Mouse (Mus musculus) bone marrow macrophage, adult 2 months (primary cell): Measurements from ENCODE around the gene Esrrg. TPM values are rescaled to one million over a fixed set of nuclear protein-coding genes. Genes with fewer than 3 reads are reported as not detected.

Source experiments
- H3K27ac ChIP-seq: 2 replicates; pipeline ENCODE4 v1.5.1; 2012; ENCODE audit warnings: low read depth, low read length; ENCODE audit not compliant: insufficient read depth
- H3K4me1 ChIP-seq: 2 replicates; pipeline ENCODE4 v1.6.1; 2012; ENCODE audit warnings: low read length; ENCODE audit not compliant: control insufficient read depth, insufficient read depth
- H3K4me3 ChIP-seq: 2 replicates; pipeline ENCODE4 v1.5.1; 2012; ENCODE audit warnings: mild to moderate bottlenecking, low read length, moderate library complexity; ENCODE audit not compliant: insufficient read depth
- CTCF ChIP-seq: IDR thresholded peaks from 2 replicates; pipeline ENCODE4 v1.5.1; 2012; ENCODE audit warnings: low read depth, mild to moderate bottlenecking, low read length, moderate library complexity
- POLR2A ChIP-seq: IDR thresholded peaks from 2 replicates; pipeline ENCODE4 v1.6.1; 2012; ENCODE audit warnings: mild to moderate bottlenecking, low read depth, low read length, borderline replicate concordance
- polyA plus RNA-seq: library from polyadenylated mRNA; stranded (reverse); fragments of >200 nt; gene quantifications from 2 replicates; pipeline ENCODE4 v1.2.4, GENCODE M21; 2012; ENCODE audit not compliant: missing spikeins, insufficient read depth, insufficient read length

Esrrg gene
- polyA plus RNA-seq, 1 experiment: not detected

DNA sequence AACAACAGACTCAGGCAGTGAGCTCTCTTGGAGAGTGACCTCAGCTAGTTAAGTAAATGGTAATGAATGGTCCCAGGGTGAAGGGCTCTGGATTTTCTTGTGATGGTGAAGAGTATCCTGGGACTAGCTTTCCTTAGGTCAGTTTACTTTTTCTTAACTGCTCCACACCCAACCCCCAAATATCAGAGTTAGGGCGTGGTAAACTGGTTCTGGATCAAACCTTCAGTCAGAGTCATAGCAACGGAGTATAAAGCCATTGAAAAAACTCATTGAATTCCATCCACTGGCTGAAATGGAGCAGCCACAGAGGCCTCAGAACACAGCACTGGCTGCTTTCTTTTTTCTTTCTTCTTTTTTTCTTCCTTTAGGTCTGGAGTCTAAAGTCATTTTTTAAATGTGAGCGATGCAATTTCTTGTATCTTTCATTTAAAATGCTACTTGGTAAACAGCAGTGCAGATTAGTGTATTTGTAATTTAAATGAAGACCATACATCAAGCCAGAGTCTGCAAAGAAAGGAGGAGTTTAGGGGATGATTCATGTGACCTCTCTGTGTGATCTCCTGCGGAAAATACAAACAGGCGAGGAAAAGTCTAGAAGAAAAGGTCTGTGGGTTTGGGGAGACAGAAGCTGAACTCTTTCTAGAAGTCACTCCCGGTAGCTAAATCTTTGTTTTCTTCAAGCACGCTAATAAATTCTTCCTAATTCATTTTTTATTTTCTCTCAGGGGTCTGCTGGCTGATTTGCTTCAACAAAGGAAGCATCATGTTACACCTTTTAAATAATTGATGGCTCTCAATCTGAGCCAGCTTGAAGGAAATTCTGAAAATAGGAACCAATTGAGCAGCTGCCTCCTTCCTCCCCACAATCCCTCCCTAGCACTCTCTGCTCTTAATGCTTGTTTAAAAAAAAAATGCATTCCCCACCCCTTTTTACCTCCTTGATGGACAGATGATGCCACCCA, 178.7 kb downstream of the Esrrg start:
- Histone ChIP-seq H3K4me1 (no peaks in the 10 kb centered on the region), H3K27ac (no peak overlapping the region), H3K4me3 (no peak overlapping the region)
- TF ChIP-seq CTCF: no peak
- TF ChIP-seq POLR2A: no peak

DNA sequence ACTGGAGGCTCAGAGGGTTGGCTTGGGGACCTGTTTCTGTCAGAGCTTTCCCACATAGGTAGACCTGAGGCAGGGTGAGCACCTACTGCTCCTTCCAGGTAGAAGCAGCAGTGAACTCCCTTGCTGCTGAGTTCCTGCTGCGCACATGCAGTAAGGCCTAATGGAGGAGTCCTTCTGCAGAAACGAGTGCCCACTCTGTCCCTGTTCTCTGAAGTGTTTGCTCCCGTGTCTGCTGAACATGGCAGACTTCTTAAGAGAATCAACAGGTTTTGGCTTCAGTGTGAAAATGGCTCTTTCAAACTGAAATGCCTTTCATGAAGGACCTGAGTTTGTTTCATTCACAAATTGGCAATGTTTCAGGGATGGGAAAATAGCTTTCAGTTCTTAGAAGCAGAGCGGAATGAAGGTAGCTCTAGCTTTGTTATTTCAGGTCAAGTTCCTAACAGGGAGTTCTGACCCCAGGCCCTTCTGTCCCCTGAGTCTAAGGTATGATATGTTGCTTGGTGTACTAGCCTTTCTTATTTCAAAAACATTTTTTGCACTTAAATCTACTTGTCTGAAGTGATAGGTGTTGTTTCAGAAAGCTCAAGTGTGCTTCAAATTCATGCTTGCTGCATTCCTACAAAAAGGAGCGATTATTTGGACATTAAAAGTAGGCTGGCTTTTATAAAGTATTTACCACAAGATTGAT, 185.8 kb downstream of the Esrrg start:
- Histone ChIP-seq H3K27ac (no peak overlapping the region), H3K4me1 (no peaks in the 10 kb centered on the region), H3K4me3 (no peak overlapping the region)
- TF ChIP-seq POLR2A (no peak), CTCF (no peak)

DNA sequence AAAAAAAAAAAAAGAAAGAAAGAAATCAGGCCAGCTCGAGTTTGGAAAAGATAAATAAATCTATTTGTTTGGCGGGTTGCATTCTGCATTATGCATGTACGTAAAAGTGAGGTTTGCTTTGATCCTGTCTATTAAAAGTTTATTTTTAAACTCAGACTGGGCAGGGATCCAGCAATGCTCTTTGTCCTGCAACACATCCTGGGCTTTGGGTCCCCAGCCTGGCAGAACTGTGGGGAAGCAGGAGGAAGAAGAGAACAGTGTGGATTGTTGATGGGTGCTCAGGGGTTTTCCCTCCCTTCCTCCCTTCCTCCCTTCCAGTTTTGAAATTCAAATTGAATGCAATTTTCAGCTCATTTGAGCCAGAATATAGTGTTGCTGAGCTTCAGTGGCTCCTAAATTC, 187.0 kb downstream of the Esrrg start:
- TF ChIP-seq CTCF: no peak
- TF ChIP-seq POLR2A: no peak
- H3K4me3 ChIP-seq: no peak overlapping the region

DNA sequence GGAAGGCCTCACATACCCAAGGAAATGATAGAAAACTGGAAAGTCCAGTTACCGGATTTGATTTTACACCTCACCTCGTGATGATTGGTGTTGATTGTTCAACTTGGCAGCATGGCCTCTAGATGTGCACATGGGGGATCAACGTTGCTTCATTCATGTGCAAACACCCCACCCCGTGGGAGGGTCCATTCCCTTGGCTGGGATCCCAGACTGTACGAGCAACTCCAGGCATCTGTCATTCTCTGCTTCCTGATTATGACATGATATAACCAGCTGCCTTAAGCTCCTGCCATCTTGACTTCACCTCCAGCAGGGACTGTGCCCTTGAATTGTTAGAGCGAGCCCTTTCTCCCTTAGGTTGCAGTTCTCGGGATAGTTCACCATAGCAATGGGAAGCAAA, 190.7 kb downstream of the Esrrg start:
- no peak overlapping the region for H3K4me3 ChIP-seq
- H3K4me1 ChIP-seq: no peaks in the 10 kb centered on the region
- TF ChIP-seq CTCF: no peak
- TF ChIP-seq POLR2A: no peak
- H3K27ac ChIP-seq: no peak overlapping the region

More for the DNA sequence above, 187.0 kb downstream of the Esrrg start:
- Histone ChIP-seq H3K27ac (no peak overlapping the region), H3K4me1 (no peaks in the 10 kb centered on the region)

DNA sequence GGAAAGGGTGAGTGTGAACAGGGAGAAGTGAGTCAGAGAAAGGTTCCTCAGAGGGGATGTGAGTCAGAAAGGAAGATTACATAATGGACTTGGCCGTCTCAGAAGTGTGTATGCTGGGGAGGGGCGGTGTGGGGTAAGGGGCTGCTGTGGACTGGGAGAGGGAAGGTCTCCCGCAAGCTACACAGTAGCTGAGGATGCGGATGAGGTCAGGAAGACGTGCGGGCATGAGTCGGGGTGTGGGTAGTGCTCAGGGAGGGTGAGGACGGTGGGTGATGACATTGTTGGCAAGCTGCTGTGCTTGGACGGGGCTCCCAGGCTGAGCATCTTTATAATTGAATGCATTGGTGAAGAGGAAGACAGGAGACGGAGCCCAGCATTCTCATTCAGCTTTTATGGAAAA, 192.2 kb downstream of the Esrrg start:
- Histone ChIP-seq H3K4me3 (no peak overlapping the region), H3K4me1 (no peaks in the 10 kb centered on the region), H3K27ac (no peak overlapping the region)
- TF ChIP-seq POLR2A: no peak
- TF ChIP-seq CTCF: no peak

DNA sequence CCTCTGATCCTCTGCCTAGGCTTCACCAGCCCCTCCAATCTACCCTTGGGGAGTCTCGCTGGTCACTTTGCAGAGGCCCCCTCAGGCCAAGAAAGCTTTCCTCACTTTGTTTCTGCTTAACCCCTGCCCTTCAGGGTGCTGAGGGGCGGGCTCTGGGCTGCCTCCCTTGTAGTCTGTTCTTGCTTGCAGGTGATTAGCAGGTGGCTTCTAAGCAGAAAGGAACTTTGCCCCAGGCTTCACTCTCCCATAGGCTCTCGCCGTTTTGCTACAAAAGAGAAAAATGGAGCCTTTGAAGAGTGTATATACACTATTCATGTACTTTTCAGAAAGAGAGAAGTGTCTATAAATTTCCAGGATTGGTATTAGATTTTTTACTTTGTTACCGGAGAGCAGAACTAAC, 195.0 kb downstream of the Esrrg start:
- Histone ChIP-seq H3K4me3 (no peak overlapping the region), H3K27ac (no peak overlapping the region), H3K4me1 (no peaks in the 10 kb centered on the region)
- TF ChIP-seq POLR2A (no peak), CTCF (no peak)

DNA sequence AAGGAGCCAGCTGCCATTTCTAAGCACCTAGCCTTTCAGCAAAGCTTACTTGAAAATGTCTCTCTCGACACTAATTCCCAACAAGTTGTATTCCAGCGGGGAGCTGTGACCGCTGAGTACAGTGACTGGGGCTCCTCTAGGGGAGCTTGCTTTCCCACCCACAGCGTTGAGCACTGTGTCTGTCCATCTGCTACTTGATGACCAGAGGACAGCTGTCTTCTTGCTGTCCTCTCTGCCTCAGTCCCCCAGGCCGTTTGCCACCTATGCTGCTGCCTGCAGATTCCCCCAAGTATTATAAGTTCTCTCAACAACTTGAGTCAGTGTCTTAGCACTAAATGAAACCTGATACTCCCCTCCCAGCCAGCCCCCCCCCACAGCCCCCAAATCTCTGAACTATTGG, 195.4 kb downstream of the Esrrg start:
- no peak overlapping the region for H3K4me3 ChIP-seq
- H3K27ac ChIP-seq: no peak overlapping the region
- H3K4me1 ChIP-seq: no peaks in the 10 kb centered on the region
- no peak for TF ChIP-seq CTCF
- TF ChIP-seq POLR2A: no peak

DNA sequence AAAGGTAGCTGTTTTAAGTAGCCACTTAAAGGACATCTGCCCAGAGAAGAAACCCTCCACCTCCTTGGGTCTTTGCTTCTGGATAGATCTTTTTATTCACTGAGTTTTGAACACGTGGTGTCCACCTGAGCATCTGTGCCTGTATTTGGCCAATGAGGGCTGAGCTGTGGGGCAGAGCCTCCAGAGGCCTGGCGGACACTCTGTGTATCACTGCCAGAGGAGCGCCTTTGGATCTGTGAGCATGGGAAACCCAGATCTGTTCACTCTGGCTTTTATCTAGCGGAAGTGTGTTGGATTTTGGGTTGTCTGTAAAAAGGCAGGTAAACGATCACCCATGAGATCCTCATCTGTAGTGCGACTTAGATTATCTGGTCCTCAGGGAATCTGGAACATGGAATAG, 196.4 kb downstream of the Esrrg start:
- Histone ChIP-seq H3K4me1 (no peaks in the 10 kb centered on the region), H3K27ac (no peak overlapping the region), H3K4me3 (no peak overlapping the region)
- no peak for TF ChIP-seq CTCF
- no peak for TF ChIP-seq POLR2A

DNA sequence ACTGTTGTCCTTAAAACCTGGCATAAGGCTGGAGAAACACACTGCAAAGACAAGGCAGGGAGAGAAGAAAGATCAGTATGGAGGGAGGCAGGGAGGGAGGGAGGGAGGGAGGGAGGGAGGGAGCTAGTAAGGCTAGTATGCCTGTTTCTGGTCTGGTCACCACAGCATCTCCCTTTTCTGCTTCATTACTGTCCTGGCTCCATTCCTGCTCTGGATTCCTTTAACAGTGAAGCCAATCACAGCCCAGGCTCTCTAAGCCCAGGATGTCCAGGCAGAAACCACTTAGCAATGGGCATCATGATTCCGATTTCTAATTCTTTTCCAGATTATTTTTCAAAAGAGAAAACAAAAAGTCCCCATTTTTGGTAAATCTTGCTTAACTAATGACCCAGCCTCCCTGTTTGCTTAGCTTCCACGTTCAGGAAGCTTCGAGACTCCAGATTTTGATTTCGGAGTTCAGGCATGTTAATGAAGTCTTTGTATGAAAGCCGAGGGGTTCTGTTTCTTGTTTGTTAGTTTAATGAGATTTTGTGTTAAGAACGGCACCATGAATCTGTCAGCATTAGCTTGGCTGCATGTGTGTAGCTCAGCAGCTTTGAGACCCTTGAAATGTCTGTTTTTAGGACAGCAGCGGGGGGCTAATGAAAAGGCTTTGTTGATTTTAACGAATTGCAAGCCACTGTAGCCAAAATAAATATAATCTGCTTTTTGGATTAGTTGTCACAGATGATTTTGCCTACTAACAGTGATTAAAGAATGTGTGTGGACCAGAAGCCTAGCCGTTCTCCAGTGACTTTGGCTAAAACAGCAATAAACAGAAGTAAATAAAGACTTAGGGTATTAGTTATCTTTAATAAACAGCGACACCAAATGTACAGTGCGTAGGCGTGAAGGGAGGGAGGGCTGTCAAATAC, 199.1 kb downstream of the Esrrg start:
- H3K4me1 ChIP-seq: no peaks in the 10 kb centered on the region
- TF ChIP-seq POLR2A (no peak), CTCF (no peak)
- no peak overlapping the region for H3K27ac ChIP-seq
- H3K4me3 ChIP-seq: no peak overlapping the region
